Mouse (Mus musculus) kidney, adult 2 months (tissue): ENCODE measurements around the gene Gm37240.

ENCODE experiments used
- CTCF ChIP-seq: fragments of 200-500 bp; conservative IDR thresholded peaks from 2 replicates; pipeline ENCODE4 v1.5.1; 2011; ENCODE audit warnings: low read depth, mild to moderate bottlenecking, control low read depth, low read length, moderate library complexity, mixed read lengths; ENCODE audit not compliant: insufficient read depth, insufficient read length
- POLR2A ChIP-seq: fragments of 200-500 bp; IDR thresholded peaks from one replicate; pipeline ENCODE4 v1.6.1; 2011; ENCODE audit warnings: low read depth, low read length, control low read depth

- TF ChIP-seq CTCF, result no peak
- no peak for TF ChIP-seq POLR2A
These were observed 33.6 kb downstream of the Gm37240 start for GRCm38 (mm10) chr3:85853715-85854114.
